Mouse (Mus musculus) thymus, adult 2 months (tissue): ENCODE measurements around the gene Iars2.

Experiments
- CTCF ChIP-seq: fragments of 200-500 bp; IDR thresholded peaks from 2 replicates; pipeline ENCODE4 v1.5.1; 2012; ENCODE audit warnings: mild to moderate bottlenecking, control low read depth, low read length, moderate library complexity, borderline replicate concordance; ENCODE audit not compliant: control insufficient read depth, poor library complexity, insufficient read depth; ENCODE audit errors: extremely low read depth
- POLR2A ChIP-seq: fragments of 200-500 bp; IDR thresholded peaks from 2 replicates; pipeline ENCODE4 v1.6.1; 2012; ENCODE audit warnings: mild to moderate bottlenecking, low read length, control low read depth, moderate library complexity; ENCODE audit not compliant: control insufficient read depth, poor library complexity, insufficient read depth; ENCODE audit errors: extremely low read depth

GRCm38 (mm10) chr1:185331983-185332430 lies 2.8 kb upstream of the Iars2 start, which contains the start of gene Bpnt1:
- TF ChIP-seq CTCF (no peak), POLR2A (no peak)
